Mouse (Mus musculus) spleen, embryonic (tissue): ENCODE results near the gene Tmub2.

Experiments used
- CTCF ChIA-PET: fragments of 350-600 bp; sonication (Branson Sonifier 250); formaldehyde crosslinking; loops from one replicate; lab custom pipeline; 2022; lab: Charles Lee

The Tmub2 gene

DNA sequence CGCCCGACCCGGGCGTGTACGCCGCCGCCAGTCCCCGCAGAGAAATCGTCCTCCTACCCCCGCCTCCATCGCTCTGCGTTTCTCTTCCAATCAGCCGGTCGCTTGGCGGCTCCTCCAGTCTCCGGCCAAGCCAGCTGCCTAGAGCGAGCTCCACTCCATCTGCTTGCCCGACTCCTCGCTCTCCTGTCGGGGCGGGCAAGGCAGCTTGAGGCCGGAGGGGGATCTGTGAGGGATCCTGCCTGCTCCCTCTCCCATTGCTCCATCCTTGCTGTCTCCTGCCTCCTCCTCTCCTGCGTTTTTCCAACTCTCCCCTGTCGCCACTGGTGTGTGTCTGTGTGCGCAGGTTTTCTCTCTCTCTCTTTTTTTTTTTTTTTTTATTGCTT is 34.7 kb downstream of the Tmub2 start, which contains the start of gene Ubtf:
Ubtf (minus strand) TSS at position 333 of the 383 bp plus-strand sequence.
- CTCF ChIA-PET = interaction anchor here (0.6 to 2.1 kb wide), 6 partner anchors 11 to 111 kb away, joined by 4 to 15 read pairs (median 6); no protein-coding TSS in a partner anchor

DNA sequence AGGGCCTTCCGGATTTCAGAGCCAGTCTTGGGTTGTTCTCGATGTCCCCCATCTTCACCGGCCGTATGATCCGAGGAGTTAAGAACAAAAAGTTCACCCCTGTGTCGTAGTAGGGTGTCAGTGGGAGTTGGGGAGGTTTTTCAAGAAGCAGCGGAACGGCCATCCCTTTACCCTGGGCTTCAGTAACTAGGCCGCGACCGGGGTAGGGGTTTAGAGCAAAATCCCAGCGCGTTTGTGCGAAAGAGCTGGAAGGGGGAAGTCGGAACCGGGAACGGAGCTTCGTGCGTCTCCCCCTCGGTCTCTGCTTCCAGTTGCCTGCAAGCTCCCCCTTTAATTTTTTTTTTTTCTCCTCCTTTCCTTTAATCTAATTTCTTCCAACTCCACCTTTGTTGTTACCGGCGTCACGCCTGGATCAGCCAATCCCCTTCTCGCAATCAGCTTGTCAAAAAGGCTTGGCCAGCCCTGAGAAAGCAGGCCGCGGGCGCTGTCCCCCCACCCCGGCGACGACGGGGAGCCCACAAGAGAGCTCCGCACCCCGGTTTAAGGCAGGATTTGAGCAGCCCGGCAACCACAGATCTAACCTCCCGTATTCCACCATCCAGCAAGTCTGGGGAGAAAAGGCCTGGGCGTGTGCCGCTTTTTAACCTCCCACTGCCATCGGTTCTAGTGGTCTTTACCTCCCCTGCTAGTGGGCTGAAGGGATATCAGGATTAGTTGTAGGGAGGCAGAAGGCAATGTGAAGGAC is 35.4 kb downstream of the Tmub2 start:
- CTCF ChIA-PET = interaction anchor here (0.6 to 2.1 kb wide), 4 partner anchors 11 to 111 kb away, joined by 4 to 15 read pairs (median 6); no protein-coding TSS in a partner anchor

DNA sequence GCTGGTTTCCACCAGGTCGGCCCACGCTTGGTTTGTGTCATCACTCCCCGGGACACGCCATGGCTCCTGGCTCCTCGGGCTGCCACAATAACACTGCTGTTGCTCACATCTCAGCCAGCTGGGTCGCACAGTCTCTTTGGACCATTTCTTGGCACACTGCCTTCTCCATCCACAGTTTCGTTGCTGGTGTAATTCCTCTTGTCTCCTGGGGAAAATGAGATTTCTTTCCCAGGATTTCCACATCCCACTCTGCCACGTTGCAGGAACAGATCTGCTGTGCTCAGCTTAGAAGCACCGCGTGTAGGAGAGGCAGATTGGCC is 35.9 kb downstream of the Tmub2 start:
- CTCF ChIA-PET = interaction anchor here (2.1 kb wide), 1 partner anchor 110 kb away, joined by 7 read pairs; no protein-coding TSS in a partner anchor

DNA sequence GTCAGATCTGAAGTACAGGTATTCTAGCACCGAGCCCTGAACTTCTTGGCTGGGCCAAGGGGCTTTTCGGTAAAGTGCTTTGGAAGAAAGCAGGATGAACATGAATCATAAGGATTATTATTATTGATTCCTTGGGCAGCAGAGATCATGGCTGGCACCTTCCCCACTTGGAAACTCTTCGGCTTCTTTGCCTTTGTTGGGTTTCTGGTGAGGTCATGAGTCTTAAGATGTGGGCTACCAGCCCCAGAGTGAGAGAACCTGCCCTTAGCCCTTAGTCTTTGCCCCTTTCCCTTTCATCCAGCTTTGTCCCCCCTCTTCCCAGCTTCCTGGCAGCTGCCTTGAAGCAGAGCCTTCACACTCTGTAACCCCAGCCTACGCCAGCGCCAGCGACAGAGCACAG is 37.2 kb downstream of the Tmub2 start:
- CTCF ChIA-PET = interaction anchor here (0.6 kb wide), 1 partner anchor 679 kb away, joined by 3 read pairs; no protein-coding TSS in a partner anchor

DNA sequence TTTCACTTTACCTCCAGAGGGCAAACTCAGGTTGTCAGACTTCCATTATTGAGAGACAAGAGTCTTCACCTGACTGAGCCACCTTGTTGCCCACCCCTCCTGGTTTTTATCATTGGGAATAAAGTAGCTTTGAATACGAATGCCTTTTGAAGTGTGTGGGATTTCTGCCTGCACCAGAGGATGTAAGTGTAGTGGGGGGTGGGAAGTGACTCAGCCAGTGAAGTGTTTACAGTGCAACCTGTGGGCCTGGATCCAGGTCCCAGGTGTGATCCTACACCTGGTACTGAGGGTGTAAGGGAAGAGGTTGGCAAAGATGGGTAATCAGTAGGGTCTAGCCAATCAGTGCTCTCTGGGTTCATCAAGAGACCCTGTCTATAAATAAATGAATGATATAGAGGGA is 38.8 kb downstream of the Tmub2 start:
- CTCF ChIA-PET = interaction anchor here (1.3 kb wide), 1 partner anchor 16 kb away, joined by 5 read pairs; no protein-coding TSS in a partner anchor

DNA sequence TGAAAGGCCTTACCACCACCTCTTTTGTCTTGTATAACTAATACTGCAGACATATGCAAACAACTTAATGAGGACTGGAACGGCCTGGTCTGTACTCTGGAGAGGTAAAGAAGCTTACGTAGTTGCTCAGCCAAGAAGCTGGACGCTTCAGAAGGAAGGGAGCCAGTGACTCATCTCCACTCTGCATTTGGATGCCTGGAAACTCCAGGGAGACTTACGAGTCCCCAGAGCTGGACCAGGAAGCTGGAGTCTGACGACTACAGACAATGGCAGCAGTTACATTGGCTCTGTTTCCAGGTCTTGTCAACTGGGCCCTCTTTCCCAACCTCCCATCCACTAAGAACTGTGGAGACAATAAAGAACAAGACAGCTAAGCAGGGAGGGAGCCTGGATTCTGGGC is 42.5 kb downstream of the Tmub2 start:
- CTCF ChIA-PET = no interaction called here

DNA sequence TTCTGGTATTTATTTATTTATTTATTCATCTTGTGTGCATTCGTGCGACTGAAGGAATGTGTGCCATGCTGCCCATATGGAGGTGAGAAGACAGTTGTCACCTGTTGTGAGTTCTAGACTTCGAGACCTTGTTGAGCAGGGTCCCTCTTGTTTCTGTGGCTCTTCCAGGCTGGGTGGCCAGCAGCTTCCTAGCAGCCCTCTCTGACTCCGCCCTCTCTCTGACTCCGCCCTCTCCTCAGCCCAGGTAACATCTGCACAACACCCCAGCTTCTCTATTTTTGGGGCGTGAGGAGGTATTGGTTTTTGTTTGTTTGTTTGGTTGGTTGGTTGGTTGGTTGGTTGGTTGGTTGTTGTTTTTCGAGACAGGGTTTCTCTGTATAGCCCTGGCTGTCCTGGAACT is 43.1 kb downstream of the Tmub2 start:
- CTCF ChIA-PET = no interaction called here

DNA sequence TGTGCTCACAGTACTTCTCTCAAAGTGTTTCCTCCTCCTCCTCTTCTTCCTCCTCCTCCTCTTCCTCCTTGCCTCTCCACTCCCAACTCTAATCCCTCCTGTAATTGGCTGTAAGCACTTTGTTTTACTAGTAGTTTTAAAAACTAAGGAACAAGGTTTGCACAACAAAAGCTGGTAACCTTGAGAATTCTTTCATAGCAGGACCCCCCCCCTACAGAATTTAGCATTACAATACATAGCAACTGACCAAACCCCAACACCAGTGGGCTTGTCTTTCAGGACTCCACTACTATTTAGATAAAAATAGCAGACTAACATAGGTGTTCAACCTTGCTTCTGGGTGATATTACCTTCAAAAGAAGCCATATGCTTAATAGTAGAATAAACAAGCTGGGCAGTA is 44.8 kb downstream of the Tmub2 start:
- CTCF ChIA-PET = no interaction called here

DNA sequence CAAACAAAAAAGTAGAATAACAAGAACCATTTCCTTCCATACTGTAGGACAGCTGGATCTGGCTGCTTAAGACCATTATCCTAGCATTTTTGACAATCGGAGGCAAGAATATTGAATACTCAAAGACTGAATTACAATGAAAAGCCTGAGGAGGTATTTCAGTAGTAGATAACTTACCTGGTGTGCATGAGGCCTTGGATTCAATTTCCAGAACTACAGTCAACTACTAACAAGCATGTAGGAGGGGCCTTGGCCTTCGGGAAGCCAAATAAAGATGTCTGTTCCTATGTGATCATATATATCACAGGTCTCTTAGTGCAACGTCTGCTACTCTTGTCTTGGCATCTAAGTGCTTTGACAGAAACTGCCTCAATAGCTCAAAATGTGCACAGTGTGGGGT is 45.3 kb downstream of the Tmub2 start:
- CTCF ChIA-PET = no interaction called here

DNA sequence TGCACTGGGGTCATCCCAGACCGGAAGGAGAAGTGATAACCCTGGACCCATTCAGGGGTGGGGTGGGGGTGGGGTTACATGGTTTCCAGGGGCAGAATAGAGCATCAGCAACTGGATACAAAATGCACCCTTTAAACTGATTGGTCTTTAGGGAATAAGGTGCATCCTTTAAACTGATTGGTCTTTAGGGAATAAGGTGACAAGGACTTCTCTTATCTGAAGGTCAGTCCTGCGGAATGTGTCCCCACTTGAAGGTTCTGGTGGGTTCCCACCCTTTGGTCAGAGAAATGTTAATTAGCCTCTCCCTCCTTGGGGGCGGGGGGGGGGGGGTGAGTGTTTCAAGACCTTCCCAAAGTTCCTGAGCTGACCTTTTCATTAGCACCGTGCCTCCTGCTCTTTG is 47.1 kb downstream of the Tmub2 start:
- CTCF ChIA-PET = interaction anchor here (0.6 to 0.8 kb wide), 2 partner anchors 13 to 46 kb away, joined by 3 to 5 read pairs; no protein-coding TSS in a partner anchor

DNA sequence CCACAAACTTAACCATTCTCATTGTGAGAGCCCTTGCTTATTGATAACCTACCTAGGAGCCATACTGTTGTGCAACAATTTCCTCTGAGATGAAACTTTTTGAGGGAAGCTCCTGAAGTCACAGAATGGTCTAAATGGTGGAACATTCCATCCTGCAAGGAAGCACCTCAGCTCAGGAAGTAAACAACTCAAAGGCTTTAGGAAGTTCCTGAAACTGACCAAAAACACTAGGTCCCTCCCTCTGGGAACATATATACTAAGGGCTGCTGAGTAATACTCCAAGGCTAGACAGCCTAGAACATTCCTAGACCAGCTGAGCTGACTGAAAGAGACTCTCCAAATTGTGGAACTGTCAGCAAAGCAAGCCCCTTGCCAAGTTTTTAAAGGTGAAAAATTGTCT is 48.3 kb downstream of the Tmub2 start:
- CTCF ChIA-PET = no interaction called here

DNA sequence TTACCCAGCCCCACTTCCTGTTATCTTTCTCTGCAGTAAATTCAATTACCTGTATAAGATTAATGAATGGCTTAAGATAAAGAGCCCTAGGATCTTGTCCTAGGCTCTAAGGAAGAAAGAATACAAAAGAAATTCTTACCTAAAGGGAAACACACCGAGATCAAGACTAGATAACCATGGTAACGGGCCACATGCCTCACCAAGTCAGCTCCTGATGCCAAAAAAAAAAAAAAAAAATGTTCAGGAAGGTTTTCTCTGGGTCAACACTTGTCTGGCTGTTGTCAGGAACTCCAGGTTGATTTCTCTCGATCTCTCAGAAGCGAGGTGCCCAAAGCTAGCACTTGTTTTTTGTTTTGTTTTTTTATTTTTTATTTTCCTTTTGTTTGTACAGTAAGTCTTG is 49.3 kb downstream of the Tmub2 start:
- CTCF ChIA-PET = interaction anchor here (0.6 kb wide), 1 partner anchor 1668 kb away, joined by 3 read pairs; no protein-coding TSS in a partner anchor

DNA sequence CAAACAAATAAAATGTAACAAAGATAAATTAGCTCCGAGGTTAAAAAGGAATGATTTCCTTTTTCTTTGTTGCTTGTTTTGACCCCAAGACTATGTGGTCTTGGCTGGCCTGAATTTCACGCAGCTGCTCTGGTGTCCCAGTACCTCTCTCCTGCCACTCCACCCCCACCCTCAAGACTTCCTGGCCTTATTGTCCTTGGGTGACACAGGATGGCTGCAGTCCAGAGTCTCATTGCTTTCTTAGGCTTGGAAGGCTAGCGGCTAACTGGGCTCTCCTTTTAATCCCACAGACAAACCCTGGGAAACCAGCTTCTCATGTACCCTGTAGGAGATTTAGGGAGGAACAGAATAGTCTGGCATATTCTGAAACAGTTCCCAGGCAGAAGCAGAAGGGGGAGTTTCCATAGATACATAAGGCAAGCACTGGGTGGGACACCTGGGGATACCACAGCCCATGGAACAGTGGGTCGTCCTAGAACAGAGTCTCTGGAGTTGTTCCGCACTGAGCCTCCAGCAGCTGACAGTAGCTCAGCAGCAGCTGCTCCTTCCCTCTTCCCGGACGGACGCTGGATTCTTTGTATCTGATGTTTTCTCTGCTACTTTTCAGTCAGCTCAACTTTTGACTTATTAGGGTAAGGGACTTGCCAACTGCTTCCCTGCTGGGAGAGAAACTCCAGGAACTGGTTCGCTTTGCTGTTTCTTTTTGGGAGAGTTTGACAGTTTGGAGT is 50.4 kb downstream of the Tmub2 start:
- CTCF ChIA-PET = no interaction called here

DNA sequence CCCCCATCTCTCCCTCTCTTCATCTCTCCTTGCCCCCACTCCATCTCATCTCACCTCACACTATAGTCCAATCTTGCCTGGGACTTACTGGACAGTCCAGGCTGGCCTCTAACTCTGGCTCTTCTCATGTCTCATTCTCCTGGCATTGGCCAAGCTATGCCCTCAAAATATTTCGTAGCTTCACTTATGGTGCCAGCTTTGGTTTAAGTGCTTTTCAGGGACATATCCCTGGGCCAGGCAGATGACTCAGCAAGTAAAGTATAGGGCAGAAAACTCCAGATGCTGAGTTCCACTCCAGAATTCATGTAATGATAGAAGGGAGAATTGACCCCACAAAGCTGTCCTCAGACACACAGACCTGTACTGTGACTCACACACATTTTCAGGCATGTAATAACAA is 51.5 kb downstream of the Tmub2 start:
- CTCF ChIA-PET = no interaction called here

DNA sequence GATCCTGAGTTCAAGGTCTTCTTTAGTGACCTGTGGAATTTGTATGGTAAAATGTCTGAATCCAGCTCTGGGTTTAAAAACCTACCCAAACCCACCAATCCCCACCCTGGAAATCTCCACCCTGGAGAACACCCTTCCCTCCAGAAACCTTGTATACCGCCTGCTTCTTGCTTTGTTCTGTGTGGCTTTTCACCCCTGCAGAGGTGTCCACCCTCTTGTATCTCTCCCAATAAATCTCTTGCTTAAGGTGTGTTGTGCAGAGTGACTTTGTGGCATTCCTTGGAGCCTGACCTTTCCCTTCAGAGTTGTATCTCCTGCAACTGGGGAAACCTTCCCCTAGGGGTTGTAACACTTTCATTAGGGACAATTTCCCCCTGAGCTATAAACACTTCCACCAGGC is 53.2 kb downstream of the Tmub2 start:
- CTCF ChIA-PET = no interaction called here

DNA sequence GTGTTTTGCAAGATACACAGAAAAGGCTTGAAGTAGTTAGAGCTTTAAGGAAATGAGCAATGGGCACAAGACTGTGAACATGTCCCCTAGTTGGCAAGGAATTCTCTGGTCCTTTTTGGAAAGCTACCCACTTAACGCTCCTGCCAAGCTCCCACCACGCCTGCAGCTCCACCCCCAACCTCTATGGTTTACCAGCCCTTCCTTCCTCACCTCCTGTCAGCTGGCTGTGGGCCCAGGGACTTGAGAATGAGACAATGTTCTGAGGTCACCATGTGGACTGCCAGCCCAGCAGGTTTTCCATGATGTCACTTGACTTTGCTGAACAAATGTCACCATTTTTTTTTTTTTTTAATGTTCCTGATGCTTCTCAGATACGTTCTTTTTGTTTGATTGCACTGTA is 53.8 kb downstream of the Tmub2 start:
- CTCF ChIA-PET = interaction anchor here (0.7 kb wide), 1 partner anchor 154 kb away, joined by 4 read pairs; the partner anchor contains the start of gene Lsm12
